ENCODE assay signal across 13 mouse cellular contexts in the genomic region with DNA sequence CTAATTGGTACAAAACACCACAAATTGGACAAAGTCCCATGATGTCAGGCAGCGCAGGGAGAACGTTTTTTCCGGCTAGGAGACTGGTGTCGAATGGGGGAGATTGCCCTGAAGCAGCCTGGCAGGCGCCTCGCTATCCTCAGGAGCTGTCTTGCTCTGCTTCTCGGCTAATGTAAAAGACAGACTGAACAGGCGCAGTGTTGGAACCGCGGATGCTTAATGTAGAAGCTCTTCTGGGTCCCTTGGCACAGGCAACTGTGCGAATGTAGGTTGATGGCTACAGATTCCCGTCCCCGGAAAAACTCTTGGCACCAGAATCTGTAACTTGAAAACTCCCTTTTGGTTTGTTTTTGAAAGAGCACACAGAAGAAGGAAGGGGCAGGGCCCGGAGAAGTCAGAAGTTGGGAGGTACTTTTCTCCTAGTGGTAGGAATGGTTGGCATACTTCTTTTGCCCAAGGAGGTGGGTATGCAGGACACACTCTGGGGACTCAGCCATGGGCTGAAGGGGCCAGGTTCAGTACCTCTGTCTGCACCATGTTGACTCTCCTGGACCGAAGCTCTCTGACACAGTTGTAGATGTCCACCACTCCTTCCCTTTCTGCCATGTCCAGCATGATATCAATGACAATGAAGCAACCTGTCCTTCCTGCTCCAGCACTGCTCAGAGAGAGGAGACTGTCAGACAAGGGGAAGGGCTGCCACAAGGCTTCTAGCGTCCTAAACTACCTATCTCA.
DNase-seq lines count a peak whose midpoint lies in the region; ATAC-seq and TF ChIP-seq lines count a peak whose summit lies in the region.
"Had no signal": no experiment of that assay in that cellular context is flagged by ENCODE, and none has a peak within 500 bp of the region (broad histone marks: within the 10 kb centered on the region; RNA-seq: fewer than 3 reads in every experiment).

No protein-coding gene starts in this region.

- H3K9ac ChIP-seq in heart, embryonic 13.5 days: no peak overlapping the region
- H3K9ac ChIP-seq in limb, embryonic 14.5 days (ENCODE audit: low read depth, low read length, severe bottlenecking): 0 out of 2 replicates have a peak overlapping the region, but pooled peaks have one; percentile 16
- no peak overlapping the region for H3K9ac ChIP-seq in intestine, postnatal 0 days (ENCODE audit: low read depth, low read length)

- no peak overlapping the region for H3K4me3 ChIP-seq in heart, embryonic 13.5 days
- no peak overlapping the region for H3K4me3 ChIP-seq in limb, embryonic 14.5 days (replicated peaks; ENCODE audit: low read length)
- no peak overlapping the region for H3K4me3 ChIP-seq in thymus, adult 2 months (ENCODE audit: control insufficient read depth, insufficient read depth, low read length)
- H3K4me3 ChIP-seq in intestine, postnatal 0 days (ENCODE audit: low read depth, low read length): no peak overlapping the region
- H3K4me3 ChIP-seq: megakaryocyte, embryonic 14.5 days had no signal

- H3K4me1 ChIP-seq in heart, embryonic 13.5 days: peaks cover 14% of the 10 kb centered on the region
- H3K4me1 ChIP-seq in limb, embryonic 14.5 days (ENCODE audit: control insufficient read depth, insufficient read depth, low read length): peaks cover 30% of the 10 kb centered on the region
- no peaks in the 10 kb centered on the region for H3K4me1 ChIP-seq in thymus, adult 2 months (replicated peaks; ENCODE audit: control insufficient read depth, insufficient read depth, low read length)
- no peaks in the 10 kb centered on the region; the same call in 1 of the 2 replicates for H3K4me1 ChIP-seq in intestine, postnatal 0 days (replicated peaks; ENCODE audit: control insufficient read depth, insufficient read depth, low read length)
- H3K4me1 ChIP-seq: megakaryocyte, embryonic 14.5 days had no signal

- 82% methylated on average over 16 of the region's 16 CpGs for WGBS in heart, embryonic 13.5 days
- 76% methylated on average over 16 of the region's 16 CpGs for WGBS in limb, embryonic 14.5 days
- 95% methylated on average over 16 of the region's 16 CpGs for WGBS in thymus, adult 2 months
- WGBS in intestine, postnatal 0 days: 94% methylated on average over 16 of the region's 16 CpGs

- H3K27me3 ChIP-seq in heart, embryonic 13.5 days (replicated peaks): no peaks in the 10 kb centered on the region
- H3K27me3 ChIP-seq in limb, embryonic 14.5 days (ENCODE audit: control insufficient read depth, insufficient read depth, low read length): no peaks in the 10 kb centered on the region
- H3K27me3 ChIP-seq in thymus, adult 2 months (ENCODE audit: control insufficient read depth, insufficient read depth, low read length): no peaks in the 10 kb centered on the region
- H3K27me3 ChIP-seq in intestine, postnatal 0 days (replicated peaks; ENCODE audit: control insufficient read depth, insufficient read depth, low read length): no peaks in the 10 kb centered on the region
- H3K27me3 ChIP-seq: megakaryocyte, embryonic 14.5 days had no signal

- ATAC-seq in heart, embryonic 13.5 days (ENCODE audit: extremely low read depth, insufficient number of reproducible peaks, low FRiP score, low TSS enrichment): no peak
- ATAC-seq in limb, embryonic 14.5 days (ENCODE audit: low FRiP score, low read depth): no peak
- ATAC-seq in intestine, postnatal 0 days: no peak

- TF ChIP-seq POLR2A in limb, embryonic 14.5 days (IDR thresholded peaks at IDR 0.05; ENCODE audit: borderline replicate concordance, extremely low read depth, insufficient read depth, insufficient read length): no peak
- no peak for TF ChIP-seq POLR2A in thymus, adult 2 months (IDR thresholded peaks at IDR 0.05; ENCODE audit: control insufficient read depth, extremely low read depth, insufficient read depth, low read length, poor library complexity)

- H3K27ac ChIP-seq in heart, embryonic 13.5 days (replicated peaks): peak overlapping the region; percentile 36; the same call in 1 of the 2 replicates
- peak overlapping the region; percentile 26; the same call in 1 of the 2 replicates for H3K27ac ChIP-seq in limb, embryonic 14.5 days (replicated peaks; ENCODE audit: low read depth, low read length)
- no peak overlapping the region for H3K27ac ChIP-seq in thymus, adult 2 months (ENCODE audit: control insufficient read depth, insufficient read depth, low read length)
- H3K27ac ChIP-seq in intestine, postnatal 0 days (ENCODE audit: low read depth, low read length): no peak overlapping the region

- intact Hi-C loops in heart, postnatal 14 days (cut with DNase I): no loop called here

- no peak overlapping the region; the same call in 1 of the 2 replicates for H3K4me2 ChIP-seq in heart, embryonic 13.5 days
- H3K4me2 ChIP-seq in limb, embryonic 14.5 days (replicated peaks; ENCODE audit: low read depth, low read length, severe bottlenecking): no peak overlapping the region
- H3K4me2 ChIP-seq in intestine, postnatal 0 days (replicated peaks; ENCODE audit: low read depth): no peak overlapping the region

- H3K36me3 ChIP-seq in heart, embryonic 13.5 days: peaks cover 7% of the 10 kb centered on the region
- H3K36me3 ChIP-seq in limb, embryonic 14.5 days (ENCODE audit: control insufficient read depth, insufficient read depth, low read length): peaks cover 5% of the 10 kb centered on the region
- no peaks in the 10 kb centered on the region for H3K36me3 ChIP-seq in thymus, adult 2 months (ENCODE audit: control insufficient read depth, insufficient read depth, low read length)
- peaks cover 8% of the 10 kb centered on the region; the same call in 1 of the 2 replicates for H3K36me3 ChIP-seq in intestine, postnatal 0 days (ENCODE audit: control insufficient read depth, insufficient read depth)

- TF ChIP-seq CTCF in thymus, adult 2 months (IDR thresholded peaks at IDR 0.05; ENCODE audit: borderline replicate concordance, control insufficient read depth, extremely low read depth, insufficient read depth, low read length, poor library complexity): no peak
- TF ChIP-seq CTCF in intestine, postnatal 0 days (IDR thresholded peaks at IDR 0.05; ENCODE audit: low read depth): no peak

- no peaks in the 10 kb centered on the region for H3K9me3 ChIP-seq in heart, embryonic 13.5 days
- no peaks in the 10 kb centered on the region for H3K9me3 ChIP-seq in limb, embryonic 14.5 days (ENCODE audit: control insufficient read depth, low read length)
- no peaks in the 10 kb centered on the region for H3K9me3 ChIP-seq in intestine, postnatal 0 days (ENCODE audit: control insufficient read depth)

- DNase-seq in heart, postnatal 14 days: no peak
- peak; percentile 55 to 60 for DNase-seq in right cerebral cortex, postnatal 10 days (ENCODE audit: low spot score in 2 of 2)
- DNase-seq in right cerebral cortex, postnatal 14 days: no peak
- DNase-seq in limb, embryonic 14.5 days (ENCODE audit: low spot score): no peak
- no peak for DNase-seq in cerebellum, adult 11-12 months
- DNase-seq in thymus, adult 2 months: no peak
- DNase-seq: adrenal gland, postnatal 10 days; cerebellum, adult 18-20 months; gastrocnemius, postnatal 10 days; thymus, postnatal 4 days had no signal

Comparison
In these comparisons a context has a peak if more than half of its experiments do, and no peak if none do; other contexts are left out.
1. DNase-seq: peak in right cerebral cortex, postnatal 10 days (2 of 2); none in heart, postnatal 14 days (0 of 2), right cerebral cortex, postnatal 14 days (single experiment), limb, embryonic 14.5 days (single experiment), cerebellum, adult 11-12 months (single experiment) and thymus, adult 2 months (single experiment).
2. H3K27ac ChIP-seq: peak in heart, embryonic 13.5 days (single experiment) and limb, embryonic 14.5 days (single experiment); none in thymus, adult 2 months (single experiment) and intestine, postnatal 0 days (single experiment).